20 mouse cellular contexts compared by ENCODE assay signal in the genomic region with DNA sequence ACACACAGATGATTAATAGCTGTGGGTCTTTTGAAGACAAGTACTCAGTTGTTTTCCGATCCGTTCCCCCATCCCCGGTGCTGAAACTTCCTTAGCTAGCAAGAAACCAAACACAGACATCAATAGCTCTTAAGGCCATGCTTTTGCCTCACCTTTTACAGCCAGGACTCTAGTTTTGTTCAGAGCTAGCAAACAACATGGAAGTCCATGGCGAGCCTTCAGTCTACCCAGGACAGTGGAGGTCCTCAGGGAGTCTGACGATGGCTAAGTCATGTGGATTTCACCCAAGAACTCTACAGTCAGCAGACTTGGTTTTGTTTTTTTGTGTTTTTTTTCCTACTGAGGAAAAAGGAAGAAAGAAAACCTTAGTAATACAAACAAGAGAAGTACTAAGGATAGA. TPM values are rescaled to one million over a fixed set of nuclear protein-coding genes. Genes with fewer than 3 reads are reported as not detected.
DNase-seq lines count a peak whose midpoint lies in the region; ATAC-seq and TF ChIP-seq lines count a peak whose summit lies in the region.
"Had no signal": no experiment of that assay in that cellular context is flagged by ENCODE, and none has a peak within 500 bp of the region (broad histone marks: within the 10 kb centered on the region; RNA-seq: fewer than 3 reads in every experiment).

No protein-coding gene starts in this region.

- no peak overlapping the region for H3K9ac ChIP-seq in embryonic facial prominence, embryonic 12.5 days
- no peak overlapping the region for H3K9ac ChIP-seq in kidney, embryonic 16.5 days (replicated peaks; ENCODE audit: low read length)
- no peak overlapping the region for H3K9ac ChIP-seq in embryonic facial prominence, embryonic 13.5 days
- H3K9ac ChIP-seq in midbrain, embryonic 15.5 days: no peak overlapping the region
- H3K9ac ChIP-seq: heart, embryonic 15.5 days; liver, embryonic 13.5 days; neural tube, embryonic 15.5 days had no signal

- DNase-seq in embryonic facial prominence, embryonic 10.5 days (ENCODE audit: low spot score): no peak
- no peak for DNase-seq in kidney, adult 11 months
- DNase-seq: adrenal gland, postnatal 10 days; cerebellum, adult 18-20 months; cerebellum, postnatal 36 days; liver, embryonic 13.5 days; thymus, adult 18-20 months had no signal

- no peak overlapping the region for H3K4me3 ChIP-seq in embryonic facial prominence, embryonic 12.5 days
- H3K4me3 ChIP-seq in embryonic facial prominence, embryonic 10.5 days: no peak overlapping the region
- no peak overlapping the region for H3K4me3 ChIP-seq in kidney, embryonic 16.5 days (ENCODE audit: low read length)
- H3K4me3 ChIP-seq in embryonic facial prominence, embryonic 13.5 days: no peak overlapping the region
- H3K4me3 ChIP-seq in myocyte: no peak overlapping the region
- no peak overlapping the region for H3K4me3 ChIP-seq in midbrain, embryonic 15.5 days
- H3K4me3 ChIP-seq: forebrain, embryonic 10.5 days; heart, embryonic 15.5 days; hindbrain, embryonic 10.5 days; liver, embryonic 13.5 days; midbrain, embryonic 10.5 days; neural tube, embryonic 15.5 days had no signal

- TF ChIP-seq POLR2A in myocyte (IDR thresholded peaks at IDR 0.05; ENCODE audit: insufficient read length, low read depth): no peak

- H3K27me3 ChIP-seq in embryonic facial prominence, embryonic 12.5 days: no peaks in the 10 kb centered on the region
- no peaks in the 10 kb centered on the region for H3K27me3 ChIP-seq in embryonic facial prominence, embryonic 10.5 days (replicated peaks; ENCODE audit: low read depth, poor library complexity, severe bottlenecking)
- no peaks in the 10 kb centered on the region for H3K27me3 ChIP-seq in kidney, embryonic 16.5 days (ENCODE audit: insufficient read depth, low read length)
- H3K27me3 ChIP-seq in embryonic facial prominence, embryonic 13.5 days: no peaks in the 10 kb centered on the region
- no peaks in the 10 kb centered on the region for H3K27me3 ChIP-seq in myocyte (ENCODE audit: control insufficient read depth, insufficient read depth, insufficient read length)
- no peaks in the 10 kb centered on the region for H3K27me3 ChIP-seq in midbrain, embryonic 15.5 days (replicated peaks)
- H3K27me3 ChIP-seq: CH12.LX; heart, embryonic 15.5 days; liver, embryonic 13.5 days; neural tube, embryonic 15.5 days had no signal

- WGBS in embryonic facial prominence, embryonic 12.5 days: 52% methylated on average over 5 of the region's 5 CpGs
- WGBS in embryonic facial prominence, embryonic 10.5 days: 78% methylated on average over 5 of the region's 5 CpGs
- 39% methylated on average over 5 of the region's 5 CpGs for WGBS in kidney, embryonic 16.5 days
- 54% methylated on average over 5 of the region's 5 CpGs for WGBS in embryonic facial prominence, embryonic 13.5 days
- 95% methylated on average over 5 of the region's 5 CpGs for whole genome bisulfite sequencing in midbrain, embryonic 15.5 days

- H3K27ac ChIP-seq in embryonic facial prominence, embryonic 12.5 days: peak overlapping the region; percentile 41; the same call in 1 of the 2 replicates
- H3K27ac ChIP-seq in embryonic facial prominence, embryonic 10.5 days (replicated peaks): no peak overlapping the region; the same call in 1 of the 2 replicates
- H3K27ac ChIP-seq in kidney, embryonic 16.5 days (ENCODE audit: low read length): peak overlapping the region; percentile 74; the same call in 1 of the 2 replicates
- peak overlapping the region; percentile 83; the same call in 1 of the 2 replicates for H3K27ac ChIP-seq in embryonic facial prominence, embryonic 13.5 days
- no peak overlapping the region for H3K27ac ChIP-seq in midbrain, embryonic 15.5 days
- H3K27ac ChIP-seq: forebrain, embryonic 10.5 days; heart, embryonic 15.5 days; liver, embryonic 13.5 days; midbrain, embryonic 10.5 days; neural tube, embryonic 15.5 days had no signal

- no peaks in the 10 kb centered on the region for H3K9me3 ChIP-seq in embryonic facial prominence, embryonic 12.5 days
- no peaks in the 10 kb centered on the region for H3K9me3 ChIP-seq in embryonic facial prominence, embryonic 10.5 days
- no peaks in the 10 kb centered on the region for H3K9me3 ChIP-seq in kidney, embryonic 16.5 days (ENCODE audit: low read length)
- no peaks in the 10 kb centered on the region for H3K9me3 ChIP-seq in embryonic facial prominence, embryonic 13.5 days
- no peaks in the 10 kb centered on the region for H3K9me3 ChIP-seq in midbrain, embryonic 15.5 days
- H3K9me3 ChIP-seq: forebrain, embryonic 10.5 days; heart, embryonic 15.5 days; hindbrain, embryonic 10.5 days; liver, embryonic 13.5 days; midbrain, embryonic 10.5 days; neural tube, embryonic 15.5 days had no signal

- no peak overlapping the region for H3K4me2 ChIP-seq in embryonic facial prominence, embryonic 12.5 days (replicated peaks)
- no peak overlapping the region for H3K4me2 ChIP-seq in kidney, embryonic 16.5 days (replicated peaks; ENCODE audit: low read depth, low read length)
- H3K4me2 ChIP-seq in embryonic facial prominence, embryonic 13.5 days: no peak overlapping the region
- peak overlapping the region; percentile 59 for H3K4me2 ChIP-seq in myocyte (ENCODE audit: low read depth)
- no peak overlapping the region for H3K4me2 ChIP-seq in midbrain, embryonic 15.5 days
- H3K4me2 ChIP-seq: heart, embryonic 15.5 days; liver, embryonic 13.5 days; neural tube, embryonic 15.5 days had no signal

- no peak for ATAC-seq in embryonic facial prominence, embryonic 12.5 days (ENCODE audit: insufficient number of reproducible peaks, insufficient read depth, low FRiP score, low TSS enrichment)
- ATAC-seq in kidney, embryonic 16.5 days (ENCODE audit: low FRiP score, low TSS enrichment): no peak
- ATAC-seq in embryonic facial prominence, embryonic 13.5 days (ENCODE audit: insufficient number of reproducible peaks, insufficient read depth, low FRiP score, low TSS enrichment, low read depth): no peak
- ATAC-seq in midbrain, embryonic 15.5 days (replicated peaks): no peak
- ATAC-seq in megakaryocyte progenitor cell, adult 5-6 weeks (replicated peaks; ENCODE audit: poor library complexity): no peak
- ATAC-seq: inflammation-experienced regulatory T-cells, adult 6 months had no signal

- no peaks in the 10 kb centered on the region for H3K36me3 ChIP-seq in embryonic facial prominence, embryonic 12.5 days
- H3K36me3 ChIP-seq in embryonic facial prominence, embryonic 10.5 days (replicated peaks): no peaks in the 10 kb centered on the region
- H3K36me3 ChIP-seq in kidney, embryonic 16.5 days (ENCODE audit: insufficient read depth, low read length): no peaks in the 10 kb centered on the region
- H3K36me3 ChIP-seq in embryonic facial prominence, embryonic 13.5 days: no peaks in the 10 kb centered on the region
- H3K36me3 ChIP-seq in myocyte (ENCODE audit: control insufficient read depth, insufficient read depth): no peaks in the 10 kb centered on the region
- no peaks in the 10 kb centered on the region for H3K36me3 ChIP-seq in midbrain, embryonic 15.5 days (replicated peaks)
- H3K36me3 ChIP-seq: forebrain, embryonic 10.5 days; heart, embryonic 15.5 days; hindbrain, embryonic 10.5 days; liver, embryonic 13.5 days; midbrain, embryonic 10.5 days; neural tube, embryonic 15.5 days had no signal

- no peak overlapping the region for H3ac ChIP-seq in myocyte (ENCODE audit: control insufficient read depth, insufficient read length)

- H3K4me1 ChIP-seq in embryonic facial prominence, embryonic 12.5 days: peaks cover 14% of the 10 kb centered on the region
- peaks cover 29% of the 10 kb centered on the region for H3K4me1 ChIP-seq in embryonic facial prominence, embryonic 10.5 days
- peaks cover 38% of the 10 kb centered on the region for H3K4me1 ChIP-seq in kidney, embryonic 16.5 days (ENCODE audit: insufficient read depth, low read length)
- H3K4me1 ChIP-seq in embryonic facial prominence, embryonic 13.5 days: peaks cover 18% of the 10 kb centered on the region
- H3K4me1 ChIP-seq in midbrain, embryonic 15.5 days: no peaks in the 10 kb centered on the region
- H3K4me1 ChIP-seq: liver, embryonic 13.5 days; midbrain, embryonic 10.5 days; neural tube, embryonic 15.5 days had no signal

- H3K79me2 ChIP-seq in myocyte (ENCODE audit: control insufficient read depth, insufficient read depth): no peaks in the 10 kb centered on the region

TF ChIP-seq in myocyte, 11 proteins besides CTCF, POLR2A, EP300 and RAD21:
- no peak for TF ChIP-seq SRF (IDR thresholded peaks at IDR 0.05; ENCODE audit: control insufficient read depth, insufficient read length, low read depth)
- no peak for TF ChIP-seq MYOD1 (IDR thresholded peaks at IDR 0.05; ENCODE audit: control insufficient read depth in 1 of 3, insufficient read length in 2 of 3, low read depth in 2 of 3)
- no peak for TF ChIP-seq REST (IDR thresholded peaks at IDR 0.05; ENCODE audit: insufficient read depth, insufficient read length)
- TF ChIP-seq TCF12 (IDR thresholded peaks at IDR 0.05; ENCODE audit: insufficient read depth, poor library complexity, severe bottlenecking): no peak
- TF ChIP-seq MAX (IDR thresholded peaks at IDR 0.05; ENCODE audit: low read depth): no peak
- TF ChIP-seq CEBPB (IDR thresholded peaks at IDR 0.05; ENCODE audit: insufficient read depth, poor library complexity, severe bottlenecking): no peak
- no peak for TF ChIP-seq USF1 (IDR thresholded peaks at IDR 0.05; ENCODE audit: low read depth)
- TF ChIP-seq POLR2AphosphoS2 (IDR thresholded peaks at IDR 0.05; ENCODE audit: insufficient read length, low read depth): no peak
- TF ChIP-seq E2F4 (IDR thresholded peaks at IDR 0.05; ENCODE audit: insufficient read depth): no peak

RNA-seq across cellular contexts. Expression of gene Rerg, which starts 43.4 kb away (rescaled TPM):
- 14.0 and 15.4 TPM in 2 replicates for polyA plus RNA-seq in embryonic facial prominence, embryonic 12.5 days (2016; fragmentation: Nextera tagmentation; extraction: Ambion mirVana)
- 3.3 and 3.6 TPM in 2 replicates for polyA plus RNA-seq in embryonic facial prominence, embryonic 10.5 days (2016; fragmentation: Nextera tagmentation; extraction: Ambion mirVana)
- 14.4 and 16.2 TPM in 2 replicates for polyA plus RNA-seq in kidney, embryonic 16.5 days (2015; fragmentation: Nextera tagmentation; extraction: Ambion mirVana)
- polyA plus RNA-seq in embryonic facial prominence, embryonic 13.5 days (2015; fragmentation: Nextera tagmentation; extraction: Ambion mirVana): 19.4 and 37.6 TPM in 2 replicates
- 3.1 TPM for polyA plus RNA-seq in myocyte (2012; fragmentation: generic; extraction: Trizol)
- polyA plus RNA-seq in midbrain, embryonic 15.5 days (2015; fragmentation: Nextera tagmentation; extraction: Ambion mirVana): 5.6 and 5.7 TPM in 2 replicates
- 0.22 TPM in 1 of 2 replicates, not detected in the other for total RNA-seq in megakaryocyte progenitor cell, adult 5-6 weeks (2015)
- total RNA-seq in megakaryocyte progenitor cell, adult 5-6 weeks (2017): not detected in 2 replicates
- total RNA-seq: CH12.LX had no signal
- polyA plus RNA-seq: inflammation-experienced regulatory T-cells, adult 6 months had no signal

Comparison
In these comparisons a context has a peak if more than half of its experiments do, and no peak if none do; other contexts are left out.
1. H3K27ac ChIP-seq: peak in embryonic facial prominence, embryonic 12.5 days (single experiment), kidney, embryonic 16.5 days (single experiment) and embryonic facial prominence, embryonic 13.5 days (single experiment); none in embryonic facial prominence, embryonic 10.5 days (single experiment) and midbrain, embryonic 15.5 days (single experiment).